Mouse (Mus musculus): ENCODE results near the gene Ptprm.

The Ptprm gene

DNA sequence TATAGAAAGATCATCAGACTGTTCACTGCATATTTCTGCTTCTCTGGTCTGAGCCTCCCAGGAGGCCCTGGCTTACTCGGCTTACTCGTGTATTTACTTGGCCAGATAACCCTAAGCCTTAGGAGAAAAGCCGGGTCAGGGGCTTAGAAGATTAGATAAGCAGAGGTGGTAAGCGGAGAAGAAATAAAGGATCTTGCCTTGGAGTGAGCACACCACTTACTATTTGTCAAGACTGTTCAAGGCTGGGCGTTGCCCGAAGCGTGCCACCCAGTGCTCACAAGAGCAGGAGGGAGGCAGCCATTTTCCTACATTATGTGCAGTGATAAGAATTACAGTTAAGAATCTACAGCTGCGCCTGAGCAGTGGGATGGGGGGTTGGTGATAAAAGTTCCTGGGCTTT lies 646.6 kb downstream of the Ptprm start:
- no peak for DNase-seq

DNA sequence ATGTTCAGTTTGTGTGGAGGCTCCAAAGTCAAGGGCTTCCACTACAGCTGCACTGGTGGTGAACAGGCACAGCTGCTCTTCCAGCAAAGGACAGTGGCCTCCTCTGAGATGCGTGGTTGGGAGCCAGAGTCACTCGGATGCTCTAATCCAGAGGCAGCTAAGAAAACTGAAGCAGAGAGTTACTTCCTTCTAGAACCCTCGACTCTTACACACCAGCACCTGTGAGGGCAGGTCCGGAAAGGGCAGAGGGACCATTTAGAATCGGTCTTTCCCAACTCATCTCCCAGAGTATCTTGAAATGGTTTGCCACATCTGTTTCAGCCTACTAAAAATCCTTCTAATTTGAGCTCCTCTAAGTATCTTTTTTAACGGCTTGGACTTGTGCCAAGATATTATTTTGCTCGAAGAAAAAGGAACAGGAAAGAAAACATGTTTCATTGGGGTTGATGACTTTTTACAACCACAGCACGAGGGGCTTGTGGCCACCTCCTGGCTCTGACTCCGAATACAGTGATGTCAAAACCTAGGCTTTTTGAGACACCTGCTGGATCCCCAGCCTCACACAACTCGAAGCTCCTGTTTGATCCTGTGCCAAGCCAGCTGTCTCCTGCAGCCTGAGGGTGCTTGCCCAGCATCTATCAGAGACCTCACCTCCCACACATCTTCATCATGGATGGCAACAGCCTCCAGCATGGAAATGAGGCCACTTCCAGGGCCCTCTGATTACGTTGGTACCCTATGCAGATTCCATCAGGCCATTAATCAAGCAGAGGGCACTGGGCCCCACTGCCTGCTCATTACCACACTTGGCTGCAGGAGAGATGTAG lies 652.7 kb downstream of the Ptprm start:
- no peak for DNase-seq

DNA sequence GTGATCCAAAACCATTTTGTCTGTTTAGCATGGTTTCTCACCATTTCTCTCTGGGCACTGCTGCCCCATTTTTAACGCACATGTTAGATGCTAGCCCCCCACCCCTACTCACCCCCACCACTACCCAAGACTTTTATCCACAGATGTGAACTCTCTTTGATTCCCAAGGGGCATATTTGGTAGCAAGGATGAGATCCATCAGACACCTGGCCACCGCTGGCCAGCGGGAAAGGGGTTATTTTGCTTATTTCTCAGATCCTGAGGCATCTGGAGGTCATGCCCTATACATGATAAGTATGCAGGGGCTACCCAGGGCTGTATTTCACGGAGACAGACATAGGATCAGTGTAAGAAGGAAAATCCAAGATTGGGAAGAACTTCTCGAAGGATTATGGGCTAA lies 654.4 kb downstream of the Ptprm start:
- DNase-seq: no peak

DNA sequence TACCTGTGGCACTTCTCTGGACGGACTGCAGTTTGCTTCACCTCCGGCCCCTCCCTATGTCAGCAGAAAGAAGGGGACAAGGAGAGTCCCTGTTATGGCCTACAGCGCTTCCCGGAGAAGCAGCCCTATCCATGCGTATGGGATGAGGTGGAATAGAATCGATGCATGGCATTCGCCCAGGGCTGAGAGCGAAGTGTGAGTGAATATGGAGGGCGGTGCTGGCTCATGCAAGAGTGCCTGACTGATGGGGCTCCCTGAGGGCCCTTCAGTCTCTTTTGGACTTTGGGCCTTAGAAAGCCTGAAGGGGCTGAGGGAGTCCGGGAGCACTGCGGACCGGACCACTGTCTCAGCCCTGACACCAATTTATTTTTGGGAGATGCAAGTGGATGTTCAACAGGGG lies 656.6 kb downstream of the Ptprm start:
- DNase-seq: no peak

DNA sequence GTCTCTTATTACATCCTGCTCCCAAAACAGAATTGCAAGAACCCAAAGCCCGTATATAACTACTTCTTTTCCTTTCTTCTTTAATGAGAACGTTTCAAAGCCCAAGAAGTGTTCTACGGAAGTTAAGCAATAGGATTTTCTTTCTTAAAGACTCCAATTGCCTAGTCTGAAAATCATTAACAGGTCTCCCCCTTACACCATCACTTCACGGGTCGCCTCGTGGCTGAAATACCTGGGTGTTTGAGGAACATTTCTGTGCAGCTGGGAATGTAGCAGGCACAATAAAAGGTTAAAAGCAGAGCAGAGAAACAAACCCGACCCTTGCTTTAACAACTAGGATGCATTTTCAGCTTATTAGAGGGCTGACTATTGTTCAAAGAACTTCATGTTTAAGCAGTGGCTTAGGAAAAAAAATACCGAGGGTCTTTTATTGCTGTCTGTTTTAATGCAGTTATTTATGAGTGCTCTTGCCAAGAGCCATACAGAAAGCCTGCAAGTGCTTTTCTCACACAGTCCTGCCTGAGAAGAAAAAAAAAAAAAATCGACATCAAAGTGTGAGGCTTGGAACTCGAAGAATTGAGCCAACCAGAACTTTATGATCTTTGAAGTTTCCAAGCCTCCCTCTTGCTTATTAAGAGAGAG lies 657.6 kb downstream of the Ptprm start:
- DNase-seq: no peak

DNA sequence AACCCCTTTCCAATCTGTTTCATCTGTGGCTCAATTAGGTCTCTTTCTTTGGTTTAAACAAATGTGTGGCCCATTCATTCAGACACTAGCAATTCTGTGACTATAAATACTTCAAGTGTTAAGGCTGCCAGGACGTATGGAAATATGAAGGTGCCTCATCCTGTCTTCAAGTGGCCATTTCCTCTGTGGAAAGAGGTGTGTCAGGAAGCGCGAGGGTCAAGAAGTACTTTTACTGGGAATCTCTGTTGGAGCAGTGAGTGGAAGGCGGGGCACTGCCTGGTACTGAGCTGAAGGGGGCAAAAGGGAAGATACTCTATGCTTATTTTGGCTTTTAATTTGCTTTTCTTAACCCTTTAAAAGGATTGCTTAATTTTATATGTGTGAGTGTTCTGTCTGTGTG lies 659.9 kb downstream of the Ptprm start:
- DNase-seq: no peak

DNA sequence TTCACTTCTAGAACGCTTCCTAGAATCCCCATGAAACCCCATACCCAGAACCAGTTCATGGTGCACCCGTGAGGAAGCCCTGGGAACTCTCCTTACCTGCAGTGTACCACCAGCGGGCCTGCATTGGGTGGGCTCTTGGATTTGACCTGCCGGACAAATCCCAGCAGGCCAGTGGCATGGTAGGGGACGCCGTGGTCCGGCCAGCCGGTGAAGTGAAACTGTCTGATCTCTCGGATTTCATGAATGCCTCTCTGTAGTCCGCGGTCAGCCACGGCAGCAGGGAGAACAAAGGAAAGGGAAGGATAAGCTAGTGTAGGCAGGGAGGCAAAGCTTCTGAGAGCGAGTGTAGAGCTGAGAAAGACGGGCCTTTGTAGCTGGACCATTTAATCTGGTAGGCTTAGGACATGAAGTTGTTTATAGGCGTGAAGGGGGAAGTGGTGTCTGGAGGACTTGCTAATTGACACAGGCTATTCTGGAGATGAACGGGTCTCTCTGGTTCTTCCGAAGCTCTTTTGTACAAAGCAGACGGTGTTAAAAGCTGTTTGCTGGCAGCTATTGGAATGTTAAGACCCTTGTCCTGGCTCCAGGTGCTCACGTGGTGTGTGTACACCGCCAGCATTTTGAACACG lies 660.5 kb downstream of the Ptprm start:
- no peak for DNase-seq

DNA sequence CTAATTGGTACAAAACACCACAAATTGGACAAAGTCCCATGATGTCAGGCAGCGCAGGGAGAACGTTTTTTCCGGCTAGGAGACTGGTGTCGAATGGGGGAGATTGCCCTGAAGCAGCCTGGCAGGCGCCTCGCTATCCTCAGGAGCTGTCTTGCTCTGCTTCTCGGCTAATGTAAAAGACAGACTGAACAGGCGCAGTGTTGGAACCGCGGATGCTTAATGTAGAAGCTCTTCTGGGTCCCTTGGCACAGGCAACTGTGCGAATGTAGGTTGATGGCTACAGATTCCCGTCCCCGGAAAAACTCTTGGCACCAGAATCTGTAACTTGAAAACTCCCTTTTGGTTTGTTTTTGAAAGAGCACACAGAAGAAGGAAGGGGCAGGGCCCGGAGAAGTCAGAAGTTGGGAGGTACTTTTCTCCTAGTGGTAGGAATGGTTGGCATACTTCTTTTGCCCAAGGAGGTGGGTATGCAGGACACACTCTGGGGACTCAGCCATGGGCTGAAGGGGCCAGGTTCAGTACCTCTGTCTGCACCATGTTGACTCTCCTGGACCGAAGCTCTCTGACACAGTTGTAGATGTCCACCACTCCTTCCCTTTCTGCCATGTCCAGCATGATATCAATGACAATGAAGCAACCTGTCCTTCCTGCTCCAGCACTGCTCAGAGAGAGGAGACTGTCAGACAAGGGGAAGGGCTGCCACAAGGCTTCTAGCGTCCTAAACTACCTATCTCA lies 661.1 kb downstream of the Ptprm start:
- no peak for DNase-seq

DNA sequence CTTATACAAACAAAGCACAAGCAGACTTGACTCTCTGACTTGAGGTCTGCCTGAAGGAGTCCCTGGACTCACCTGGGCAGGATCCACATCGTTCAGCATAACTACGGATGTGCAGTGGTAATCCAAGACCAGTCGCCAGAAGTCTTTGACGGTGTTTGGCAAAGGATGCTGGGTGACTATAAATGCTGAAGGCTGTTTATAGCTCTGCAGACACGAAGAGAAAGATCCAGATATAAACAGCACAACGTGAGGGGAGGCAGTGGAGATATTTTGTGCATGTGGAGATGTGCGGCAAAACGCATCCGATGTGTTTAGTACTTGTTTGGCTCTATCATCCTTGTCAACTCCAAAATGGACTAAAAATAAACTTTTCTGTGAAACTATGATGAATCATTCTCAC lies 666.1 kb downstream of the Ptprm start:
- DNase-seq: no peak

DNA sequence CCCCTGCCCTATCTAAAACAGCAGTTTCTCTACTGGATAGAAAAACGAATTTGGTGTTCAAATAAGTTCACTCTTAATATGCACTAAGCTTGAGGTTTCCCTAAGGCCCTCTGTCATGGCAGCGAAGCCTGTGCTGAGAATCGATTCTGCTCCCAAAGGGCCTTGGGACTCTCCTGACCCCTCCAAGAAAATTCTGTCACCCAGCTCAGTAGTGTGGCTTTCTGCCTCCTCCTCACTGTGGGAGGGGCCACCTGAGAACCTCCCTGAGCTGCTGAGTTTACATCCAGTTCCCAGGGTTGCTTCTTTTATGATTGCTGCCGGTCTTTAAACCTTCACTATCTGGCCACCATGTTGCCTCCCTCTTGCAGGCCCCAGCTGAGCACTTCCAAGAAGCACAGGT lies 666.7 kb downstream of the Ptprm start:
- no peak for DNase-seq

DNA sequence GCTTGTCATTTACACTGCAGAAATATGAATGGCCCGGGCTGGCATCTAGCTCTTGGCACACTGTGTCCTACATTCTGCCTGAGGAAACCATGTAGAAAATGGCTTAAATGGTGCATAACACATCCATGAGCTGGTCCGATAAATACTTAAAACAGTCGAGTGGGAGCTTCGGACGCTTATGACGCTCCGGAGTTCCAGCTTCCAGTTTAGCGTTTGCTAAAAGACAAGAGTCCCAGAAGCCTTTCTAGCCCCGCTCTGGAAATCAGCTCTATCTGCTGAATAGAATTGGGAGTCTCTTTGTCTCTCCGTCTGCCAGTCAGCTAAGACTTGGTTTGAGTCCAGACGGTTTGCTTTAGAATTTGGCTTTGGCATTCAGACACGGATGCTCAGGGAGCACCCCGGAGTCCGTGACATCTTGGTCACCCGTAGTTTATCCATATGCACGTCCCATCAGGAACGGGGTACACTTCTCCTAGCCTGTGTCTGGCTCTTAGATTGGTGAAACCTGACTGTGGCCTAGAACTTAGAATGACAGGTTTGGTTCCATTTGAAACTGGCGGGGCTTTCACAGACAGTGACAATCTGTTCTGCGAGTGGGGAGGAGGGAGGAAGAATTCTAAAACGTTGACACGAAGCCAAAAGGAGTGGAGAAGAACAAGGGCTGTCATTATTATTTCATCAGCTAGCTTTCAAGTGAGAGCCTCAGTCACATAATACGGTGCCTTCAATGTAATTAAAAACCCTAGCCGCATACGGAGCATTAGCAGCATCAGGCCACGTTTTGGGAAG lies 667.4 kb downstream of the Ptprm start:
- DNase-seq: peak; percentile 28 to 48

DNA sequence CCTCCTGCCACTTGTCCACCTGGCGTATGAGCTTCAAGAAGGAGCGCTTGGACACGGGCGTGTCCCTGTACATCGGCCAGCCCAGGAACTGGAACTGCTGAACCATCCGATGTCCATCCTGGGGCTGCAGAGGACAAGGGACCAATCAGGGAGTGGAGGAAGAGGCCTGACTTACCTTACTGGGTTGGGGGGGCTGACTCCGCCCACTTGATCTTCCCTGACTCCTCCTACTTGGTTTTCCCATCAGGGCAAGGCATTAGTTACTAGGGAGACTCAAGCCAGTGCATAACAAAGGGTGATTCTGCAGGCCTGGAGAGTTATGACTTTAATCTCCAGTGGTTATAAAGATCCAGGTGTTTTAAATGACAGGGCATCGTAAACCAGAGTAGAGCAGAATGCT lies 670.8 kb downstream of the Ptprm start:
- DNase-seq: no peak

DNA sequence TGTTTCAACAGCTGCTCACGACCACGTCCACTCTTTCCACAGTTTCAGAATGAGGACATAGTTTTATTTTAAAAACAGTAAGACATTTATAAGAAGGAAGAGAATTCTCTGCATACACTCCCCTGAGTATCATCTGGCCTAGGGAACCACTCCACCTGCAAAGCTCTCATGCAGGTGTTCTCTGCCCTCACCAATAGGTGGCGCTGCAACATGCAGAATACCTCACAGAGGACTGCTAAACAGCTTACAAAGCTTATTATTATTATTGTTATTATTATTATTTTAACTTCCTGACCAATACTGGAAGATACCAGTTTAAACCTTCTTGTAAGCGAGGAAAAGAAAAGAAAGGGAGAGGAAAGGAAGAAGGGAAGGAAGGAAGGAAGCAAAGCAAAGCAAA lies 673.6 kb downstream of the Ptprm start:
- DNase-seq: peak; percentile 60 to 79

DNA sequence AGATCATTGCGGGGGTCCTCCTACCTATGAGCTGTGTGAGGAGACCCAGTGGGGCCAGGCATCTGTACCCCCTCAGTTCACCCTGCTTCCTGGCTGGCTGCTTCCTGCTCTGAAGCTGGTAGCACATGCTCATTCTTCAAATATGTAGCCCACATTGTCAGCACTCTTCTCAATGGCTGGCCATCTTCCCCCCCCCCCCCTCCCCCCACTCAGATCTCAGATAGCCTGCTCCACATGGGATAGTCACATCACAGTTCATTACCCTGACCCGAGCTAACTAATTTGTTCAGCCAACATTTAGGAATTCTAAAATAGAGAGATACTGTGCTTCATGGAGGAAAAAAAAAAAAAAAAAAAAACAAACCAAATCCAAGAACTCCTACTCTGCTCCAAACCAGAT lies 679.6 kb downstream of the Ptprm start:
- DNase-seq: no peak

DNA sequence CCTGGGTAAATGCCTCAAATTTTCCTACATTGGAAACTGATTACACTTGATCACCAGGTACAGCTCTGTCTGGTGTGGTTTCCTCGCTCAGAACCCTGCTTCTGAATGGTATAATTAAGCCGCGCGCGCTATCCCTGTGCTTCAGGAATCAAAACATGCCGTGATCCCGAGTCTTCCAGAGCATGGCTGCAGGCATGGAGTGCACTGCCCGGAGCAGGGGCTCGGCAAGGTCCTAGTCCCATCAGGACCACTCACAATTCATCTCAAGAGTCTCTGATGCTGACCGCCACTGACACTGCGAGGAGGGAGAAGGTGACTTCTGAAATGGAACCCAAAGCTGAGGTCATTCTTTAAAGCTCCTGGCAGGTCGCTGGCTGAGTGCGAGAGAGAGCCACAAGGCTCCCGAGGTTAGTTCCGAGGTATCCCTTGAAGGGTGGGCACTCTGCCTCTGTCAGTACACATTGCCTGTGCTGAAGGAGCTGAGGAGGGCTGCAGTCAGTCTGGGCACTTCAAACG lies 682.5 kb downstream of the Ptprm start:
- DNase-seq: no peak

DNA sequence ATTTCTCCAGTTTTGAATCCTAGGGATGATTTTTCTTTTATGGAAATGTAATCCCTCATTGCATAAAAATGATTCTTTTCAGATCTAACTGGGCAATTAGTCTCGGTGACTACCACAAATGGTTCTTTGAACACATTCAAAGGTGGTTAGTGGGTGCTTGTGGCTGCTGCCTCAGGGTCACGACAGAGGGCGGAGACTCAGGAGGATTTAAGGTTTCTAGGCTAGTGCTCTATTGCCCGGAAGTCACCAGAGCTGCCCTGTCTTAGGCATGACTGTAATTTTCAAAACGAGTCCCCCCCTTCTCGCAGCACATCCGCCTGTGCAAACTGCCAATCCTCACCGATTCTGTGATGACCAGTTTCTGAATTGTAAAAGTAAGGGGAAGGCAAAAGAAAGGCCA lies 683.0 kb downstream of the Ptprm start:
- DNase-seq: no peak

DNA sequence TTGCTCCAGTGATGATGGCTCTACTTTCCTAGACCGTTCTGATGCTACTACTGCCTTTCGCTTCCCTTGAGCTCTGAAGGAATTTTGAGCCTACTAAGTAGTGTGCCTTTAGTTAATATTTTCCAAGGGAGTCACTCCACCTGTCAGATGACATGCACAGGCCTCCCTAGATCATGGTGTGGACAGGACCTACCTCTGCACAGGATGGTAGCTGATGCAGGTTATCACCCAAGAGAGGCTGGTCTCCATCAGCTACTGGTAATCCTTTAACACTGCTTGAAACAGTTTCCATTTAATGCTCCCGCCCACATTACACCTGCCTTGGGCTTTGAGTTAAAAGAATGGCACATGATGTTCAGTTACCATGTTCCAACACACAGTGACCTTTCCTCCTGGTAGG lies 688.5 kb downstream of the Ptprm start:
- DNase-seq: no peak

DNA sequence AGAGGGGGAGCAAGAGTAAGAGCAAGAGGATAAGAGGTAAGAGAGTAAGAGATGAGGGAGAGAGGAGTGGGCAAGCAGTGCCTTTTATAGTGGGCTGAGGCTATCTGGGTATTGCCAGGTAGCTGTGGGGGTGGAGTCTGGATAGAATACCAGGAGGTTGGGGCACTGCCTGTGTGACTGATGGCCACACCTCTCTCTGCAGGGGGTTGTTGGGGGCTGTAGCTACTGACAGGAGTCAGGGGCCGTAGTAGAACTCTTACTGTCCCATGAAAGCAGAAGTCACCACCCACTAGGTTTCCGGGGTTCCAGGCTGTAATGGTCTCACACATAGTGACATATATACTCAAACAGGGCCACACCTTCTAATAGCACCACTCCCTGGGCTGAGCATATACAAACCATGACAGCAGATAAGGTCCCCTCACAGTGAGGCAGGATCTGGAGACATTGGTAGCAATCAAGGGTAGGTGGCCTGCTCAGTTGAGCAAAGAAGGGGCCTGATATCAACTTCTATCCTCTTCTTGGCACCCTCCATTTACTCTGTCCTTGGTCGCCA lies 689.0 kb downstream of the Ptprm start:
- no peak for DNase-seq

DNA sequence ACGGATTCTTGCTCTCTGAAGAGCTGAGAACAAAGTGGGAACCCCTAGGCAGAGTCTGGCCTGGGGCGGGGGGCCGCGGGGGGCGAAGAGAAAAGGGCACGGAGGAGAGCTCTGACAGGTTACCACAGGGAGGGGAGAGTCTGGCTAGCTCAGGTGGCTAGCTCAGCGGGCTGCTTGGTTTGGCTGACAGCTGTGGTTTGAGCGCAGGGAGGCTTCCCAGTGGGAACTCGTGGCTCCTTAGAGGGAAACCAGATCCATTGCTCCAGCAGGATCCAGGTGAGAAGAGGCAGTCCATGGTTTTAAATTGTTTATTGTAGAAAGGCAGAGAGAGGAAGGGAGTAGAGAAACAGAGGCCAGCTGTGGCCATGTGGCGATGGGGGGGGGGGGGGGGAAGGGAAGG lies 689.5 kb downstream of the Ptprm start:
- DNase-seq: no peak

DNA sequence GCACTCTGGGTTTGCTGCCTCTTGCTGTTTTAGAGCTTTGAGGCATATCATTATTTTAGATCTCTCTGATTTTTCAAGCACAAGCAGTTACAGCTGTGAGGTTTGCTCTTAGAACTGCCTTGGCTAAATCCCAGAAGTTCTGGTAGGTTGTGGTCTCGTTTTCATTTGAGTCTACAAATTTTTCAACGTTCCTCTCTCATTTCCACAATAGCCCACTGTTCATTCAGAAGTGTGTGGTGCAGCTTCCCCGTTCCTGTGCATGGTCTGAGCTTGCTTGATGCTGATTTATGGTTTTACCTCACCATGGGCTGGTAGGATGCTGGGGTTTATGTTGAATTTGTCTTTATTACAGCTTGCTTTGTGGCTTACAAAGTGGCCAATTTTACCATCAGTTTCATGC lies 695.0 kb downstream of the Ptprm start:
- no peak for DNase-seq

DNA sequence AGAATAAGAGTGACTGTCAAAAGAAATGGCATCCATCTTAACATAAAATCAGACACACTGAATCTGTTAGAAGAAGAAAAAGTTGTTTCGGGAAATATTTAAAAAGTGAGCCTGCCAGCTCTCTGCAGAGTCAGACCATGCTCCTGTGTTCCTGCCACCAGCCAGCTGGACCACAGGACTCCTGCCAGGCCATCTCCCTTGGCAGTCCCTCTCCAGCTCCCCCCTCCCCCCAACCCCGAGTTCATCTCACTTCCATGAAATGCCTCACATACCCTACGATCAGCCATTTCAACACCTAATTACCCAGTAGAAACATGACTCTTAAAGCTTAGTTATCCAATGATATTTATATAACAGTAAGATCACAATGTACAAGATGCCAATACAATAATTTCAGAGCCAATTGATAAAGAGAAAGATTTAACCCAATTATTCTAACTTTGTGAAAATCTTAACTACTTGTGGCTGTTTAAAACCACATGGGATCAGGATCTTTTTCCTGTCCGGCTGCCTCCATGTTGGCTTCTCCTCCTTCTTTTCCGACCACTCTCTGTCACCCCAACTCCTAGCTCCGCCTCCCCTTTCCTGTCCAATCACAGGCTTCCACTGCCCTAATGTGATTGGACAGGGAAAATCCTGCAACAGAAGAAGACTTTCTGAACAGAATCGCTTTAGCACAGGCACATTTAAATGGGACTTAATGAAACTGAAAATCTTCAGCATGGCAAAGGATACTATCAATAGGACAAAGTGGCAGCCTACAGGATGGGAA lies 716.1 kb downstream of the Ptprm start:
- DNase-seq: no peak

Data from cerebellum, postnatal 25 days (tissue).